Mouse (Mus musculus): ENCODE results near the gene Slc28a1.

DNA sequence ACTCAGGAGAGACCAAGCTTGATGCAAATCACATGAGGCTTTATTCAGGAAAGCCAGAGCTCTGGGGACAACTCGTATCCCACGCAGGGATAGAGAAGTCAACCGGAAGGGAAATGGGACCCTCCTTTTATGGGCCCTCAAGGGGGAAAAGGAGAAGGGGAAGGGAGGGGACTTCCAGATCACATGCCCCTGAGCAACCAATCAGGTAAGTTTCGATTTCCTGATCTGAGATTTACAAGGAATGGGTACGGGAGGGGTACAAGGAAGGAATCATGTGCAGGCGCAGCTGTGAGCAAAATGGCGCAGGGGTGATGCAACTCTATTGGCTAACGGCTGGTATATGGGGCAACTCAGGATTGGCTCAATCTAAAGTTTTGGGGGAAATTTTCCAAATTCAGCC, 36.6 kb downstream of the Slc28a1 start:
- TF ChIP-seq CTCF (IDR thresholded peaks at IDR 0.05), result no peak
- TF ChIP-seq EP300 (IDR thresholded peaks at IDR 0.05), result no peak
